Mouse (Mus musculus) ES-Bruce4 (cell line): ENCODE measurements around the gene Tnnt1.

Source experiments
- CTCF ChIP-seq: IDR thresholded peaks from one replicate; pipeline ENCODE4 v1.8.1; 2011; ENCODE audit warnings: low read depth, low read length
- EP300 ChIP-seq: IDR thresholded peaks from 2 replicates; pipeline ENCODE4 v1.6.1; 2011; ENCODE audit warnings: low read depth, low read length; ENCODE audit not compliant: insufficient read depth
- POLR2A ChIP-seq: IDR thresholded peaks from one replicate; pipeline ENCODE4 v1.8.1; 2011; ENCODE audit warnings: low read length; ENCODE audit not compliant: insufficient read depth

DNA sequence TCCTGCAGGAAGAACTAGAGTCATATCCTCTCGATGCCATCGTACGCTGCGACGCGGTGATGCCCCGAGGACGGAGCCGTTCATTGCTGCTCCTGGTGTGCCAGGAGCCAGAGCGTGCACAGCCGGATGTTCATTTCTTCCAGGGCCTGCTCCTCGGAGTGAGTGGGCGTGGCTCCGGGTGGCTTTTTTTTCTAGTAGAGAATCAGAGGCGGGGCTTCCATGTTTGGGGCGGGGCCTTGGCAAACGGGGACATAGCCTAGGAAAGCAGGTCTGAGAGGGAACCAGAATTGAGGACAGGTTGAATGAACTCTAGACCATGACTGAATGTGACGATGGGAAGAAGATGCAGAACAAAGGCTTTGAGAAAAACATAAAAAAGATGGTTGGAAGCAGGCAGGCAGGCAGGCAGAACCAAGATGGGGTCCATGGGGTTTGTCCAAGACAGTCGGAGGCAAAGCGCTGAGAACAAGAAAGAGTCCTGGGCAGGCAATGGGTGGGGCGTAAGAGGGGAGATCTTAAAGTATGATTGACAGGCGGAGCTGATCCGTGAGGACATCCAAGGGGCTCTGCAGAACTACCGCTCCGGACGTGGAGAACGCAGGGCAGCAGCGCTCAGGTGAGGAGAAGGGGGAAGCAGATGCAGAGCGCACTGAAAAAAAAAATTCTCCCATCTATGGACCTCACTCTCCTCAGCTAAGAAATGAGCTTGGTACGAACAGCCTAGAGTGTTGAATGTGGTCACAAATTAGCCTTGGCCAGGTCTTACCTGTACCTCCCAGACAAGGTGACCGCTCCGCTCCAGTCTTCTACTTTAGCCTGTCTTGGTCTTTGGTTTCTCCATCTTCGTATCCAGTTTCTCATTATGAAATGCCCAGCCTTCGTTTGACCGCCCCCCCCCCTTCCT, 45.7 kb downstream of the Tnnt1 start:
- TF ChIP-seq EP300: no peak
- no peak for TF ChIP-seq CTCF
- TF ChIP-seq POLR2A: no peak
